Mouse (Mus musculus) cerebellum, postnatal 4 days (tissue): ENCODE data around the gene Arpp21.

ENCODE experiments used
- DNase-seq, 2 experiments: peaks; one replicate each; pipeline ENCODE4 v3.0.0; 2022; ENCODE audit warnings: low spot score in 2 of 2, mixed read lengths in 1 of 2

Arpp21 gene

DNA sequence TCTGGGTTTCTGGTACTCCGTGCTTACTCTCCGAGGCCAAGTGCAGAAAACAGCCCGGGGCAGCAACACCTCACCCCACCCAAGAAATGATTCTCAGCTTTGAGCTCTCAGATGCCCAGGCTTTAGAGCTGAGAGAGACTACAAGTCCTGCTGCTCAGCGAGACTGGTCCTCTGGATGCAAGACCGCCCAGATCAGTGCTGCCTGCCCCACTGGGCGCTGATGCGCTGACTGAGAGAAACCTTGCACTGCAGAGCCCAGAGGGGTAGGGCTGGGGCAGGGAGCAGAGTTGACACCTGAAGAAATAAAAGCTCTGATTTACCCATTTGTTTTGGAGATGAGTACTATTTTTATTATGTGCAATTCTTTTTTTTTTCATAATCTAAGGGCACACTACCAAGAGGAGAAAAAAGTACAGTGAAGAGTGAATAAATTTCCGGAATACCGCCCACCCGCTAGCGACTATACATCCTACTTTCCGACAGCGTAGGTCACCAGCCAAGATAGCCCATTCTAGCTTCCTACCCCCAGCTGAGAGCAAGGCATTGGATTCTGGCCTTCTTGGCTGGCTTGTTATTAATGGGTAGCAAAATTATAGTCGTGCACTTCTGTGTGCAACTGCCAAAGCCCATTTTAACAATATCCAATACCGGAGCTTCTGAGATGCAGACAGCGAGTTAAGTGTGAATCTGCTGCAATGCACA, at the start of gene Arpp21:
Gene Arpp21 (minus strand): TSS at position 243 of the 702 bp plus-strand sequence.
- no peak for DNase-seq

DNA sequence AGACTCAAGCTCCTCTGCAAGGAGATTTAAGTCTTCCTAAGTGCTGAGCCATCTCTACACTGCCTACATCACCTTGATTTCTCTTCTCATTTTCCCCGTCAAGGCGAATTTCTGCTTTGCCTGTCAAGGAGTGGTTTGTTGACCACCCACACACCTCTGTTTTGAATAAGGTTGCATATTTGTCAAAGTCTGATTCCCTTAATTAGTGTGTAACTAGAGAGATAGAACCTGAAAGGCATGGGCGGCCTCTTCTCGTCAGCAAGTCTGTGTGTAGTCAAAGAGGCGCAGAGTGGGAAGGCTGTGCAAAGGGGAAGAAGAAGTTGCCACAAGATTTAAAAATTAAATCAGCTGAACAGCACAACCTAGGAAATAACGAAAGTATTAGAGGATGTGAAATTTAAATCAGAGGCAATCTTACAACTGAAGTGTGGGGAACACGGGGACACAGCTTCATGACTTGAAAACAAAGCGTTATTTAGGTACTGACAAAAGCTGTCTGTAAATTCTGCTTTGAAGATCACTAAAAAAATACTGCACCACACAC, 36.8 kb upstream of the Arpp21 start:
- DNase-seq = no peak

DNA sequence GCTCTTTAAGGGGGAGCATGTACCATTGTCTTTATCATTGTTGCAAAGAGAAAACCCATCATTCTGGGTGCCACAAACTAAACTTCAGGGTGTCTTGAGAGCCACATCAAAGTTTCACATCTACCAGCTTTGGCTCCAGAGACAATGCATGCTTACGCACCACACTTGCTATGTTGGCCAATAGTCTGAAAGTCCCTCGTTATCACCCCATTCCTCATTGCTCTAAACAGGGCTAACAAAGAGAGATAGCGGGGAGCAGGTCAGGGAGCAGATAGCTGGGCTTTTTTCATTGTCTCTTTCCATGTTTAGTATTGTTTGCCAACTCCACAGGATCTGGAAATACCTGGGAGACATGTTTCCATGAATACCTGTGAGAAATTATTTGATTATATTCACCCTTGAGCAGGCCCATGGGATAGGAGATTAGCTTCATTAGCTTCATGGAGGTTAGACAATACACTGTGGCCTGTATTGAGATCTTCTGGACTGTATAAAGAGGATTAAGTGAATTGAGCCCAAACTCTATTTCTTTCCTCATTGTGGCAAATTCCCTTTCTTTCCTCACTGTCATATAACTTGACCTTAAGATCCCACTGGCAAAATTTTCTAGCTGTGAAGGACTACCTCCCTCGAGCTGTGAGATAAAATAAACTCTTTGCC, 29.4 kb upstream of the Arpp21 start:
- DNase-seq = no peak

DNA sequence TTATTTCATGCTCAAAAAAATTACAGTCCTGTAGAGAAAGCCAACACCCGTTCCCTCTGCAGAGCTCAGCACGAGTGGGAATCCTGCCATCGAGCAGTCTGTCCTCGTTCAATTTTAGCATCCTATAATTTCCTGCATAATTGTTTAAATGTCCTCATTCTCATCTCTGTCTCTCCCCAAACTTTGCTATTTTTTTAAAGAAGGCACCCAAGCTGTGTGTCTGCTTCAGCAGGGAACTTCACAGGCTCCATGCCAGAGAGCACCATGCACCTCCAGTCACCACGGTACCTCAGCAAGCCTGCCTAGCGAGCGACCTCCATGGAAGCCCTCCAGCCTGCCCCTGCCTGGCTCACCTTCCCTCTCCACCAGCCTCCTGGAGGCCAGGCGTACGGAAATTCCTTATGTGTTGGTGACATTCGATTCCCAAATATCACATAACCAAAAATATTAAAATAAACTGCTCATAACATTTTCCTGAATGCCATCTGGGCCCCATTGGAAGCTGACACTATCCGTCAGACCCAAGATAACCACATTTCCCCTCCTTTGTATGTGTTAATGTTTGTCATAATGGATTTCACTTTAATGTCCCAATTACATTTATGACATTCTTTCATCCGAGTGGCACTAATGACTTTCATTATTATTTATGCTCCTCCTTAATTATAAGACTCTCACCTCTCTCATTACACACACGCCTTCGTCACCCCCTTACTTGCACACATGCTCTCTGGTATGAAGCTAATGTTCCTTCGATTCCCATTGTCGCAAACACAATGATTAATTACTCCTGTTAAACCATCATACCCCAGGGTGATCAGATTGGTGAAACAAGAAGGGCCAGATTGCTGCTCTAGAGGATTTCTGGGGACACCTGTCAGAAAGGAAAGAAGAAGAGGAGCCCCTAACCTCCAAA, 26.5 kb upstream of the Arpp21 start:
- DNase-seq = no peak

DNA sequence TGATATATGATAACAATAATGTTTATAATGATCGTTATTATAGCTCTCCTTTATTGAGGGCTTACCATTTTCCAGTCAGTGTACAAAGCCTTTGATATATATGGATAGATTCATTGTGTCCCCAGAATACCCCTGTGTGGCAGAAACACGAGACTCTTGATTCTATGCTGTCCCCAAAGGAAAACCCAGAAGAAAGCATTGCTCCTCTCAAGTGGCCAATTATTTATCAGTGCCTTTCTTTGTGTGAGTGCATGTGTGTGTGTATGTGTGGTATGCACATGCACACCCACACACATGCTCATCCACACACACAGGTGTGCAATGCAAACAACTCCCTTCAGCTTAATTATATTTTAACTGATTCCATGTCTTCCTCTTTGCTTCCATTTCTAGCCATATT, 25.8 kb upstream of the Arpp21 start:
- DNase-seq = no peak

DNA sequence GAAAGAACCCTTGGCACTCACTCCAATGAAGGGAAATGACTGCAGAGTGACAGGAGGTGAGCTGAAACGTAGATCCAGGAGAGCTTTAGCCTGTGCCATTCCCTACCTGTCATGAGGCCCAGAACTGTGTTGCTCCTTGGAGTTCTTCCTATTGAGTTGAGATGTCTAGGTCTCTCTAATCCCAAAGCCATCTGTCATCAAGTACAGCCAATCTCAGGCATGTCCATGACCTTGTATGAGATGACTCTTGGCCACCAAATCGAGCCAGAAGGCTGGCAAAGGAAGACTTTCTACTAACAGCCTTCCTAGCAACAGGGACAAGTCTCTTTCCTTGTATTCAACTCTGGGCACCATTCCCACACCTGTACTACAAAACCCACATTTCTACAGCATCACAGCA, 25.0 kb upstream of the Arpp21 start:
- no peak for DNase-seq

DNA sequence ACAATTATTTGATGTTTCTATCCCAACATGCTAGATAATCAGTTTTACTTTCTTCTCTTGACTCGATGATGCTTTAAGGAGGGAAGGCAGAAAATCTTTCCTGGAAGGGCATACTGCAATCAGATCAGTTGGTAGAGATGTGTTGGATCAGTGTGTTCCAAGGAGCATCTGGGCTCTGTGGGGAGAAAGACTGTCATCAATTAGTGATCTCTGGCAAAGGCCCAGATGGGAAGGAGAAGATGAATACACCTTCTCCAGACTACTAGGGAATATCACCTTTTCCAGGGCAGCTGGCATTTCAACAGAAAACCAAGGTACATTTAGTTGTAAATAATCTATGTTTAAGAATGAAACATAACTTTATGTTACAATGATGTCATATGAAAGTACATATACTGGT, 22.8 kb upstream of the Arpp21 start:
- DNase-seq = no peak

DNA sequence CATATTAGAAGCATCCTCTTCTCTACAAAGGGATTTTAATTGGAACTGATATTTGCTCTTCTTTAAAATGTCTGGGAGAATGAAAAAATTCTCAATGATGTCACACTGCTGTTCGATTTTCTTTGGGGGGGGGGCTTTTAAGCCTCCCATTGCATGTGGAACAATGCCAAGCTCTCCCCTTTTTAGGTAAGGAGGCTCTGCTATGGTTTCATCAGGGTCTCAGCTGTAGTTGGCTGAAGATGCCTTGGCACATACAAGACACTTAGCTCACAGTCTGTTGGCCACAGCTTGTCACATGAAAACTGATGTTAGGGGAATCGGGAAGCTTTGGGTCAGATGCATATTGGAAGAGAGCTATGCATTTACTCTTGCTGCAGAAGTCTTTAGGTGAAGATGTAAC, 20.2 kb upstream of the Arpp21 start:
- DNase-seq = peak in 1 of 2 experiments; percentile 19

DNA sequence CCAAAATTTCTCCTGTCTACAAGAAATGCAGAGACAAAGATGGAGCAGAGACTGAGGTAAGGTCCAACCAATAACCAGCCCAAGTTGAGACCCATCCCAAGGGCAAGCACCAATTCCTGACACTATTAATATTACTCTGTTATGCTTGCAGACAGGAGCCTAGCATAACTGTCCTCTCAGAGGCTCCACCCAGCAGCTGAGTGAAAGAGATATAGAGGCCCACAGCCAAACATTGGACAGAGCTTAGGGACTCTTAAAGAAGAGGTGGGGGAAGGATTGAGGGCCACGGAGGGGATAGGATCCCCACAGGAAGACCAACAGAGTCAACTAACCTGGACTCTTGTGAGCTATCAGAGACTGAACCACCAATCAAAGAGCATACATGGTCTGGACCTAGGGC, 18.0 kb upstream of the Arpp21 start:
- DNase-seq = no peak

DNA sequence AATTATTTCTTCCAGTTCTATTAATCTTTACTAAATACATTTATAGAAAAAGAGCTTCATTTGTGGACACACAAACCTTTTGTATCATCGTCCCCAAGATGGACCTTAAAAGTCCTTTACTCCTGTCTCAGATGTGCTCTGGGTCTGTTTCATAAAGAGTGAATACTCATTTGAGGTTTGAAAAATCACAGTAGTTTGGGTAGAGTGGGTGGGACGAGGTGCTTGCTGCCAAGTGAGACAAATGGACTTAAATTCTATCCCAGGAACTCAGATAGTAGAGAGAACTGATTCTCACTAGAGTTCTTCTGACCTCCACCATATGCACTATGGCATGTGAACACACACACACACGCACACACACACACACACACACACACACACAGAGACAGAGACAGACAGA, 16.1 kb upstream of the Arpp21 start:
- DNase-seq = no peak

DNA sequence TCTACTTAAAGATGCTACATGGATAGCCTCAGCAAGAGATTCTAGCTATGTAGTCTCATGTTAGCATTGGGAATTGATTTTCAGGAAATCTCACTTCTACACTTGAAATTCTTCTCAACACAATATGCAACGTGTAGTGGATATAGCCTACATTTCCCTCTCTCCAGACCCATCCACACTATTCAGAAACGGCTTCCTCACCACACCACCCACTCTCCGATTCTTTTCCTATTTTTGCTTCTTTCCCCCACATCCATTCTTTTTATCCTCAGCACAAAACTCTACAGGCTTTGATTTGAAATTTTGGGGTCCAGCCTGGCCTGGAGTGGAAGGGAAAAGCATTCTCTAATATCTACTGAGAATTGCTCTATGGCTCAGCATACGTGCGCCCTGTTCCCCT, 15.6 kb upstream of the Arpp21 start:
- no peak for DNase-seq

DNA sequence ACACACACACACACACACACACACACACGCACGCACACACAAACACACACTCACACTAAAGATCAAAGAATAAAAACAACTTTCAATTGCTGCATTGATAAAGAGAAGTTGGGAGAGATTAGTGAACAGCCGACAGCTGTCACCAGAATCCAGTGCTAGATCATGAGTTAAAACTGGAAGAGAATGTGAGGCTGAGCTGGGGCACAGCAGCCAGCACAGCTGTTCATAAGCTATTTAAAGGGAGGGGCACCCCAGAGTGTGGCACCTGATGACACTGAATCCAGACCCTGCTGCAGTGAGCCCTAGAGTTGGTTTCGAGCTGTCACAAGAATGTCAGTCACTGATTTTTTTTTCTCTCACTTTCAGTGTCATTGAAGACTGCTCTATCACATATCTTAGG, 14.0 kb upstream of the Arpp21 start:
- DNase-seq = no peak

DNA sequence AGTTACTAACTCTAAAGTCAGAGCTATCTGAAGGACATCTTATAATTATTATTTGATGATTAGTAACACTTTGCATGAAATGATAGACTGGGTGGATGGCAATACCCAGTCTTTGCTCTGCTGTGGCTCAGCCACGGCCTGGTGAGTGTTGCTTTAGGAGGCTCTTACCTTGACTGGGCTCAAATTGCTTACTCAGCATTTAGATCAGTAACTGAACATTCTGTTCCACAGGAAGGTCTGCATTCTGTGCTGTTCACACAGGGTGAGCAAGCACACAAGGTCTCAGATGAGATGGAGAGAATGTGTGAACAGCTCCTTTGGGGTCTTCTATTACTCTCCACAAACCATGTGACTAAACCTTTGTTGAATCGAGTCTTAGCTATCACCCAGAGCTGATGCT, 11.4 kb upstream of the Arpp21 start:
- DNase-seq = no peak

DNA sequence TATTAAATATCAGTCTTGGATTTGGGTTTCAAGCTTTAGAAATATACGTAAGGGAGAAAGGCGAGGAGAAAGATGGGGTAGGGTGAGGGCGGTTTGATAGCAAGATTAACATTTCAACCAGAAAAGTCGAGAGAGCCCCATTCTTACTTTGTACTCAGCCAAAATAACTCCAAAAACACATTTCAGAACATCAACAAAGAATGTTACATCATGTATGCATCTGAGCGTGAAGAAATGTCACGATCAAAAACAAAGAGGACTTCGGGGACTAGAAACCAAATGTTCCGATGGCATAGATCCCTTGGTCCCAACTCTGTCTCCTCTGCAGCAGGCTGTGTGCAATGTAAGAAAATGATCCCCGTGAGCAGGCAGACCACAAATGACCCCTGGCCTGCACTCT, 2.4 kb upstream of the Arpp21 start:
- DNase-seq = no peak

DNA sequence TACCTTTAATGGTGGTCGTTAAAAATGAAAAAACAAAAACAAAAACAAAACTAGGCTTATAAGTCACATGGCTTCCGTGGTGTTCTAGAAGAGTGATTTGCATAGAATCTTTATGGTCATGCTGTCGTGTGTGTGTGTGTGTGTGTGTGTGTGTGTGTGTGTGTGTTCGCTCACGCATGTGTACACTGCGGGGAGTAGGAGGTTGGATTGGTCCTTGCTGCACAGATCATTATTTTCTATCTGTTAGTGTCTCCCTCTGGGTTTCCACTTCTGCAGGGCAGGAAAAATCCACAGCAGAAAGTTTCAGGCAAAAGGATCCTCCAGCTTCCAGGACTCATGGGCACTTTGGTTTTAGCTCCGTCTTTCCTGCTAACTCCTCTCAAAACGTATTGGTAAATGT, 813 bp upstream of the Arpp21 start:
- no peak for DNase-seq

DNA sequence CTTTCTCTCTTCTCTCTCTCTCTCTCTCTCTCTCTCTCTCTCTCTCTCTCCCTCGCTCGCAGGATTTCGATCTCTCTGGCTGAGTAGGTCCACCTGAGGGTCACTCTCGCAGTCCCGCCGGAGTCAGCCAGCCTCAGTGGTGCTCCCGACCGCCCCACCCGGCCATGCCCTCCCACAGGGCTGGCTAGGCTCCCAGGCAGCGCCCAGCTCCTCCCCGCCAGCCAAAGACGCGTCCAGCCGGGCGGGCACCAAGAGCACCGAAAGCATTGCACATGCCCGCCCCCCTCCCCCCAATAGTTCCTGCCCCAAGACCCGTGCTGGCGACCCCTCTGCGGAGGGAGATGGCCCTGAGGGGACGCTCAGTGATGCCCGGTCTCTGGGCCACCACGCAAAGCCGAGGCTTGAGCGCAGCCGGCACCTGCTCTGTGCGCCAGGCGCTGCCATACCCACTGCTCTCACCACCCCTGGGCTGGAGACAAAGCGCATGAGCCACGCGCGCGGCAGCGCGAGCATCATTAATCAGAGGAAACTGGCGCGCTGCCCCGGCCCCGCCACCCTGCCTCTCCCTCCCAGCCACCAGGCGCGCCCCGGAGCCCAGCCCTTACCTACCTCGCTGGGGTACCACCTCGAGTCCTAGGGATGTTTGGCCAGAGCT, 570 bp downstream of the Arpp21 start:
- DNase-seq = peak; percentile 46 to 83

DNA sequence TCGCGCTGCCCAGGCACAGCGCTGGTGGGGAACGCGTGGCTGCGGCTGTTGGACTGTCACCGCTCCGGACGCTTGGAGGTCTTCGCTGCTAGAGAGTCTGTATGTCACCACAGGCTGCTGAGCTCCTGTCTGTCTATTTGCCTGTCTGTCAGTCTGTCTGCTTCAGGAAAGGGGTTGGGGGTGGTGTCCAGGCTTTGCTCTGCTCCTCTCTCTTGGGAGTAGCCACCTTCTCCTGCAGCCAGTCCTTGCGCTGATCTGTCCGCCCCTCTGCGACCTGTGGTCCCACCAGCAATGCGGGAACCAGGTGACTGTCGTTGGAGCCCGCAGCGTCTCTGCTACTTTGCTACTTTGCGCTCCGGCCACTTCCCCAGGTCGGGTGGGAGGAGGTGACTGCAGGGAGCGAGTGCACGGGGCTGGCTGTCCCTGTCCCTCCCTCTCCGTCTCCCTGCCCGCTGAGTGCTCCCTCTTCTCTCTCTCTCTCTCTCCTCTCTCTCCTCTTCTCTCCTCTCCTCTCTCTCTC, 1.2 kb downstream of the Arpp21 start:
- peak in 1 of 2 experiments; percentile 41 for DNase-seq

DNA sequence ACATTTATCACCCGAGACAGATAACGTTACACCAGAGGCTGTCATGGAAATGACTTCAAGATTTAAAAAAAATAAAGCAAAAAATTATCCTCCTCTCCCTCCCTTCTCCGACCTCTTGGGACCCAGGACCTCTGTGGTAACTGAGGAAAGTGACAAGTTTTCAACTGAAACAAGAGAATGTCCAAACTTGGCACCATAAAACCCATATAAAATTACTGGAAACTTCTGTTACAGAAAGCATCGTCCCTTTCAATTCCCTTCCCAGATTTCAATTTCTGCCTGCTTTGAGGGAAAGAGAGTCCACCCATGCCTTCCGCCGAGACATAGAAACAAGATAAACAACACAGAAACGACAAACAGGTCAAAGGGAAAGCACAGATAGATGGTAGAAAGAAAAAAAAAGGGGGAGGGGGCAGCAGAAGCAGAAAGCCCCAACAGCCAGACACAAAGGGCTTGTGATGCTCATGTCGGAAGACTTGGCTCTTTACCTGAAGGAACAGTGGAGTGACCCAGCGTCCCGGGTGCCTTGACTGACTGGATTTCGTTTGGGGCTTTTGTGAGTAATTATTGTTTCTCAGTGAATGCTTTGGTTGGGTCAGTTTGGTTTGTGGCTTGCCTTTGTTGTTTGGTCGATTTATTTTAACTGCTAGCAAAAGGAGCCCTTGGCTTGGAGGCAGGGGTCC, 1.8 kb downstream of the Arpp21 start:
- DNase-seq = peak in 1 of 2 experiments; percentile 23

DNA sequence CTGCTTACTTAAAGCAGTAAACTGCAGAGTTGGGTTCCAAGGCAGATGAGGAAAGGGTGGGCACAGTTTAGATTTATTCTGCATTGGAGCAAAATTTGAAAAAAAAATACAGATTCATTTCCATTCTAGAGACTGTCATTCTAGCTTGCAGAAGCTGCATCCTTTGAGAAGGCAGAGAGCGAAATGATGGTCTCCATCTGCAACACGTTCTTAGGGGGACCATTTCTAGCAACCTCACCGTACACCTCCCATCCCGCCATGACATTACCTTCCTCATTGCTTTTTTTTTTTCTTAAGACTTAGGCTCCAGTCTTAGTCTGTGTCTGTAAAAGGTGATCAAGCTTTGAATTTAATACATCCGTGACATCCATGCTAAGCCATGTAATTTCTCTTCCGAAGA, 2.4 kb downstream of the Arpp21 start:
- no peak for DNase-seq

DNA sequence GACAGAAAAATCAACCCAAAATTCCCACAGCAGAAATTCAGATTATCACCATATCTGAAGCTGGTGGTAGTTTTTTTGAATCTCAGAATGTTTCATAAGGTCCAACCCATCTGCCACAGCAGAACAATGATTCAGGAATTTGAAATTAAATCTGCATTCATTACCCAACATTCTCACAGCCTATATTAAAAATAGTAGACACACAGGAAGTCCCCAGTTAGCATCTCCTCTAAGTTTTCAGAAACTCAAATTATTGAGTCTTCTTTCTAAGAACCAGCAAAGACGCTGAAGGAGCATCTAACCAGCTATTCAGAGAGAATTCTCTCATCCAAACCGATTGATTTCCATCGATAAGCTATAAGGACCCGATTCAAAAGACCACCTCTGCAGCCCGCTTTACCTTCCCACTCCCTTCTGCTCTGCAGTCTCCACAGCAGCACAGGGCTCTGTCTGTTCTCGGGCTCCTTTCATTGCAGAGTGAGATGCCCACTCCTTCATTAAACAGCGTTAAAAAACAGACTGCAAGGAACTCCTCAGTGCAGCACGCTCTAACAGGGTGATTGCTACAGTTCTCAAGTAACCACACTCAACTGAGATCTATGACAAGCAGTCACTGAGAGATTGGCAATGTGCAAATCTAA, 3.7 kb downstream of the Arpp21 start:
- DNase-seq = no peak
